Mouse (Mus musculus): Measurements from ENCODE around the gene Klf12. TPM values are rescaled to one million over a fixed set of nuclear protein-coding genes. Genes with fewer than 3 reads are reported as not detected.

Klf12 gene
- polyA plus RNA-seq, 1 experiment from 2014 or later = 3.1 TPM

DNA sequence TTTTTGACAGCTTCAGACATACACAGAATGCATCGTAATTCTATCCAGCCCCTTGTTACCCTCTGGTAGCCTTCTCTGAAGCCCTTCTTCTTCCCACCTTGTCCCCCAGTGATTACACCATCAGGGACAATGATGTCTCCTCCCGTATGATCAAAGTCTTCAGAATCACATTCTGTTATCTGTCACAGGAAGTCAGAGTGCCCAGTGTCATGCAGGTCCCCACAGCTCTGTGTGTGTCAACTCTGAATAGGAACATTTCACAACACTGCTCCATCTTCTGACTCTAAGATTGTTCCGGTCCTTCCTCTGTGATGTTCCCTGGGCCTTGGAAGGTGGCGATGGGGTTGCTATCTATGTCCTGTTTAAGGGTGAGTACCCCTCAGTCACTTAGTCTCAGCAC, 62.2 kb downstream of the Klf12 start:
- Histone ChIP-seq H3K27ac (ENCODE audit: low read depth, low read length) (no peak overlapping the region), H3K9me3 (ENCODE audit: control insufficient read depth) (no peaks in the 10 kb centered on the region), H3K9ac (ENCODE audit: low read depth, low read length) (no peak overlapping the region), H3K36me3 (ENCODE audit: control insufficient read depth, insufficient read depth) (no peaks in the 10 kb centered on the region), H3K4me3 (ENCODE audit: low read depth, low read length) (no peak overlapping the region), H3K4me1 (replicated peaks; ENCODE audit: control insufficient read depth, insufficient read depth, low read length) (no peaks in the 10 kb centered on the region), H3K27me3 (replicated peaks; ENCODE audit: control insufficient read depth, insufficient read depth, low read length) (no peaks in the 10 kb centered on the region), H3K4me2 (replicated peaks; ENCODE audit: low read depth) (no peak overlapping the region)
- no peak for TF ChIP-seq CTCF (IDR thresholded peaks at IDR 0.05; ENCODE audit: low read depth)
- WGBS = 71% methylated on average over 4 of the region's 4 CpGs
- ATAC-seq = no peak

DNA sequence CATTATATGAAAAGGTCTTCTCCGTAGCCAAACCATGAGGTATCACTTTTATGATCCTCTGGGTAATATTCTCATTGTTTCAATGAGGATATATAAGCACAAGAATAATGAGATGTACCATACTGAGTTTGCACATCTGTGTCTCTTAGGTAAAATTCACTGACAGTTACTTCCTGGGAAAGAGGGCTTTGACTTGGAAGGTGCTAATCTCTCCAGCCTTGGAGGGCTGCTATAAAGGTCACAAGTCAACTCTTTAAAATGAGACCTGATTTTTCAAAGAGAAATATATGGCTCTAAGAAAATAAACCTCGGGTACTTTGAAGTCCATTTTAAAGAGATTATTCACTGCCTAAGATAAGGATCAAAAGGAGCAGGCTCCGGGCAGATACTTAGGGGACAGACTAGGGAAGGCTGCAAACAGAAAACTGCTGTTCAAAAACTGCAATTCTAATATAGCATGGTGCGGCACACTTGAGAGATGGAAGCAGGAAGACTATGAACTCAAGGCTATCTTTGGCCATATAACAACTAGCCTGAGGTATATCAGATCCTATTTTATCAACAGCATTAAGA, 69.2 kb downstream of the Klf12 start:
- WGBS = 31% methylated on average over 4 of the region's 4 CpGs
- Histone ChIP-seq H3K36me3 (ENCODE audit: control insufficient read depth, insufficient read depth) (no peaks in the 10 kb centered on the region), H3K4me3 (ENCODE audit: low read depth, low read length) (no peak overlapping the region), H3K4me2 (replicated peaks; ENCODE audit: low read depth) (no peak overlapping the region), H3K9ac (ENCODE audit: low read depth, low read length) (no peak overlapping the region), H3K4me1 (replicated peaks; ENCODE audit: control insufficient read depth, insufficient read depth, low read length) (no peaks in the 10 kb centered on the region), H3K9me3 (ENCODE audit: control insufficient read depth) (no peaks in the 10 kb centered on the region), H3K27ac (ENCODE audit: low read depth, low read length) (no peak overlapping the region), H3K27me3 (replicated peaks; ENCODE audit: control insufficient read depth, insufficient read depth, low read length) (no peaks in the 10 kb centered on the region)
- no peak for TF ChIP-seq CTCF (IDR thresholded peaks at IDR 0.05; ENCODE audit: low read depth)
- ATAC-seq = no peak

DNA sequence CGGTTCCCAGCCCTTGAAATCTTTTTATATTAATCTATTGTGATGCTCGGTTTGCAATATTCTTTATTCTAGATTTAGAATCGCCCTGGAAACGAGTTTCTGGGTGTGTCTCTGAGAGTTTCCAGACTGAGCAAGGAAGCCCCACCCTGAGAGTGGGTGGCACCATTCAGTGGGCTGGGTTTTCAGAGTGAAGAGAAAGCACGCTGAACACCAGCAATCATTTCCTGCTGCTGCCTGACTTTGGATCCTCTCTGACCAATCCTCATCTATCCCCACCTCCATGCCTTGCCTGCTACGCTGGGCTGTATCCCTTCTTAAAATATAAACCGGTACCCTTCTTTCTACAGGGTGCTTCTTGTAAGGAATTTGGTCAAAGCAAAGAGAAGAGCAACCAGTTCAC, 71.4 kb downstream of the Klf12 start:
- no peak for ATAC-seq
- H3K36me3 ChIP-seq (ENCODE audit: control insufficient read depth, insufficient read depth) = no peaks in the 10 kb centered on the region
- 63% methylated on average over 7 of the region's 7 CpGs for WGBS
- H3K27ac ChIP-seq (ENCODE audit: low read depth, low read length) = no peak overlapping the region
- no peak for TF ChIP-seq CTCF (IDR thresholded peaks at IDR 0.05; ENCODE audit: low read depth)
- H3K27me3 ChIP-seq (replicated peaks; ENCODE audit: control insufficient read depth, insufficient read depth, low read length) = no peaks in the 10 kb centered on the region
- H3K4me1 ChIP-seq (replicated peaks; ENCODE audit: control insufficient read depth, insufficient read depth, low read length) = no peaks in the 10 kb centered on the region
- H3K9me3 ChIP-seq (ENCODE audit: control insufficient read depth) = no peaks in the 10 kb centered on the region
- H3K4me2 ChIP-seq (replicated peaks; ENCODE audit: low read depth) = no peak overlapping the region
- H3K9ac ChIP-seq (ENCODE audit: low read depth, low read length) = no peak overlapping the region
- no peak overlapping the region for H3K4me3 ChIP-seq (ENCODE audit: low read depth, low read length)

DNA sequence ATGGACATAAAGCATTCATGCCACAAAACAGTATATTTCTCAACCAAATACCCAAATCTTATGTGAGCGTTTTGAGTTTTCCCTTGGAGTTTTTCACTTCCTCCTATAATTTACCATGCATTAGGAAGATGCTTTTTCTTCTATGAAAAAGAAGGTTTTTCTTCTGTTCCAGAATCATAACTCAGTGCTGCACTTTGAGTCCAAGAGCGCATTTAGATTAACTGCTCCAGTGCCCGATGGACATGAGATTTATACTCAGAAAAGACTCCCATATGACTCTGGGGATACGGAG, 72.7 kb downstream of the Klf12 start:
- H3K4me2 ChIP-seq (replicated peaks; ENCODE audit: low read depth) = no peak overlapping the region
- no peaks in the 10 kb centered on the region for H3K9me3 ChIP-seq (ENCODE audit: control insufficient read depth)
- H3K4me1 ChIP-seq (replicated peaks; ENCODE audit: control insufficient read depth, insufficient read depth, low read length) = no peaks in the 10 kb centered on the region
- H3K9ac ChIP-seq (ENCODE audit: low read depth, low read length) = no peak overlapping the region
- ATAC-seq = no peak
- no peak overlapping the region for H3K27ac ChIP-seq (ENCODE audit: low read depth, low read length)
- H3K4me3 ChIP-seq (ENCODE audit: low read depth, low read length) = no peak overlapping the region
- no peaks in the 10 kb centered on the region for H3K36me3 ChIP-seq (ENCODE audit: control insufficient read depth, insufficient read depth)
- 87% methylated on average over 4 of the region's 4 CpGs for WGBS
- no peaks in the 10 kb centered on the region for H3K27me3 ChIP-seq (replicated peaks; ENCODE audit: control insufficient read depth, insufficient read depth, low read length)
- TF ChIP-seq CTCF (IDR thresholded peaks at IDR 0.05; ENCODE audit: low read depth) = no peak

DNA sequence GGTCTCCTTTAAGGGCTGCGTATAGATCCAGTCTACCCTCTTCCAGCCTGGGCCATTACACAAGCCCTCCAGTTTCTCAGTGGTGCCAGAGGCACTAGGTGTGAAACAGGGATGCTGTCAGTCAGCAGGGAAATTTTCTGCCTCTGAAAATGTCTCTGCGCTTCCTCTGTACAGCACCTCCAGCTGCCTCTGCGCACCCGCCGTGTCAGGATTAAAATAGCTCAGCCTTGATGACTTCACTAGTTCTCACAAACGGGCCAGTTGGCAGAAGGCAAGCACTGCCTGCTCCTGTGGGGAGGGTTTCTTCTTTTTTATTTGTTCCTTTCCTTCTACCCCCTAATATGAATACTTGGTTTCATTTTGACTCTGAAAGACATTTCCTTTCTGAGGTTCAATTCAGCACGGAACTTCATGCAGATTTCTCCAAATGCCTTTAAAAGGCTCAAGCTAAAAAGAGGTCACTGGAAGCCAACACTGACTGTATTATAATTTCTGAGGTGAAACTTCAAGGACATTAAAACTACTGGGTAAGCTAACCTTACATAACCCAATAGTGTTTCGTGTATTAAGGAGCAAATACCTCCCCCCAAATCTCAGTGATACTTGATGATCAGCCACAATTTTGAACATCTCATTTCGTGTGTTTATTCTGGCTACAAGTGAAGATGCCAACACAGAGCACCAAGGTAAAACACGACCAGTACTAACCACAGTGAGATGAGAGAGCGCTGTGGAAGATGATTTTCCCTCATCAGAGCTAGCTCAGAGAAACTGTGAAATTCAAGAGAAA, 73.2 kb downstream of the Klf12 start:
- 73% methylated on average over 11 of the region's 11 CpGs for WGBS
- Histone ChIP-seq H3K36me3 (ENCODE audit: control insufficient read depth, insufficient read depth) (no peaks in the 10 kb centered on the region), H3K4me3 (ENCODE audit: low read depth, low read length) (no peak overlapping the region), H3K4me2 (replicated peaks; ENCODE audit: low read depth) (no peak overlapping the region), H3K4me1 (replicated peaks; ENCODE audit: control insufficient read depth, insufficient read depth, low read length) (no peaks in the 10 kb centered on the region), H3K9me3 (ENCODE audit: control insufficient read depth) (no peaks in the 10 kb centered on the region), H3K27ac (ENCODE audit: low read depth, low read length) (no peak overlapping the region), H3K27me3 (replicated peaks; ENCODE audit: control insufficient read depth, insufficient read depth, low read length) (no peaks in the 10 kb centered on the region), H3K9ac (ENCODE audit: low read depth, low read length) (no peak overlapping the region)
- no peak for ATAC-seq
- no peak for TF ChIP-seq CTCF (IDR thresholded peaks at IDR 0.05; ENCODE audit: low read depth)

DNA sequence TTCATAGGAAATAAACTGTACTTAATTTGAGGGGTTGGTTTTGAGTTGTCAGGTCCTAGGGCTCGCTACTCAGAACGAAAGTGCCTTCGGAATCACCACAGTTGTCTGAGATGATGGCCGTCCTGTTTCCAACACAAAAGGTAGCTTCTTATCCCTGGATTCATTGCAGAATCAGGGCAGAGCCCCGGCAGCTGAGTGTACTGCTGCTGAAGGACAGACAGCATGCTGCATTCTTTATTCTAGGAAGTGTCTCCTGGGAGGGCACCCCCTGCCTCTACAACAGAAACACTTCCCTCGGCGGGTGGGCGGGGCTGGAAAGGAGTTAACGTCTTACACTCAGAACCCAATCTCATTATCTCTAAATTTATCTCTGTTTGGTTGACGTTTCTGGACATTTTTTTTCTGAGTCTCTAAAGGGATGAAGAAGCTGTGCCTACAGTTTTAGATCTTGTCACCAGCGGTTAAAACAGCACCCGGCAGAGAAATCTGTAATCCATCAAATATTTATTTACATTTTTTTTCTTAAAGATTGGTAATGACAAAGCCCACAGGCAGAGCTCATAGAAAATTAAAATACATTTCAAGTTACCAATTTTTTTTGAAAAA, 74.6 kb downstream of the Klf12 start:
- Histone ChIP-seq H3K4me2 (replicated peaks; ENCODE audit: low read depth) (no peak overlapping the region), H3K9ac (ENCODE audit: low read depth, low read length) (no peak overlapping the region), H3K27me3 (replicated peaks; ENCODE audit: control insufficient read depth, insufficient read depth, low read length) (no peaks in the 10 kb centered on the region), H3K4me1 (replicated peaks; ENCODE audit: control insufficient read depth, insufficient read depth, low read length) (no peaks in the 10 kb centered on the region), H3K27ac (ENCODE audit: low read depth, low read length) (no peak overlapping the region), H3K4me3 (ENCODE audit: low read depth, low read length) (no peak overlapping the region), H3K36me3 (ENCODE audit: control insufficient read depth, insufficient read depth) (no peaks in the 10 kb centered on the region), H3K9me3 (ENCODE audit: control insufficient read depth) (no peaks in the 10 kb centered on the region)
- WGBS = 49% methylated on average over 12 of the region's 12 CpGs
- no peak for TF ChIP-seq CTCF (IDR thresholded peaks at IDR 0.05; ENCODE audit: low read depth)
- no peak for ATAC-seq
